Mouse (Mus musculus) hindbrain, postnatal 0 days (tissue): ENCODE data around the gene Fam107b. TPM values are rescaled to one million over a fixed set of nuclear protein-coding genes. Genes with fewer than 3 reads are reported as not detected.

Experiments
- ATAC-seq: fragments of 200-750 bp; cut with Nextera tagmentation; 2 replicates; pipeline ENCODE4 v1.8.0; 2017; ENCODE audit warnings: mild to moderate bottlenecking, moderate TSS enrichment, moderate library complexity
- DNase-seq: peaks from one replicate; pipeline ENCODE4 v3.0.0-alpha.2; 2015; ENCODE audit warnings: low spot score
- H3K27ac ChIP-seq: fragments of 300-500 bp; sonication (generic); 2 replicates; pipeline ENCODE4 v1.5.1; 2014; ENCODE audit warnings: mild to moderate bottlenecking
- H3K27me3 ChIP-seq: fragments of 300-500 bp; sonication (generic); 2 replicates; pipeline ENCODE4 v1.6.1; 2014; ENCODE audit warnings: low read length, mixed read lengths; ENCODE audit not compliant: insufficient read depth
- H3K36me3 ChIP-seq: fragments of 300-500 bp; sonication (generic); 2 replicates; pipeline ENCODE4 v1.6.1; 2014; ENCODE audit warnings: low read length, mixed read lengths; ENCODE audit not compliant: insufficient read depth
- H3K4me1 ChIP-seq: fragments of 300-500 bp; sonication (generic); 2 replicates; pipeline ENCODE4 v1.6.1; 2014; ENCODE audit warnings: antibody characterized with exemption, low read length, mixed read lengths; ENCODE audit not compliant: insufficient read depth
- H3K4me2 ChIP-seq: fragments of 300-500 bp; sonication (generic); 2 replicates; pipeline ENCODE4 v1.6.1; 2014; ENCODE audit warnings: low read depth, mild to moderate bottlenecking, low read length, moderate library complexity, mixed read lengths
- H3K4me3 ChIP-seq: fragments of 300-500 bp; sonication (generic); 2 replicates; pipeline ENCODE4 v1.5.1; 2014; ENCODE audit warnings: low read length
- H3K9ac ChIP-seq: fragments of 300-500 bp; sonication (generic); replicated peaks from 2 replicates; pipeline ENCODE4 v1.6.1; 2014; ENCODE audit warnings: mild to moderate bottlenecking, low read length, moderate library complexity, mixed read lengths
- H3K9me3 ChIP-seq: fragments of 300-500 bp; sonication (generic); 2 replicates; pipeline ENCODE4 v1.6.1; 2016; ENCODE audit warnings: low read length, mixed read lengths
- CTCF ChIP-seq: IDR thresholded peaks from 2 replicates; pipeline ENCODE4 v1.5.1; 2016; ENCODE audit warnings: antibody characterized with exemption, control low read depth, low read depth
- WGBS: fragments of 180-500 bp; shearing (Covaris S2); extraction: QIAGEN DNeasy Blood & Tissue Kit; methylation state at CpG from one replicate; pipeline ENCODE4 v1.1.7; 2014; 5-methylcytosine and 5-hydroxymethylcytosine counted together
- polyA plus RNA-seq: library from polyadenylated mRNA; unstranded; fragments of >200 nt; fragmentation: Nextera tagmentation; extraction: Ambion mirVana; gene quantifications from 2 replicates; pipeline ENCODE4 v1.2.1, GENCODE M21; 2015
- total RNA-seq: library from RNA; depleted of rRNA; stranded (reverse); fragments of >200 nt; gene quantifications from 2 replicates; pipeline ENCODE4 v1.2.3, GENCODE M21; 2014

Gene Fam107b
- total and polyA plus RNA-seq, 2 experiments from 2014 or later, result 23.6 to 41.3 TPM

DNA sequence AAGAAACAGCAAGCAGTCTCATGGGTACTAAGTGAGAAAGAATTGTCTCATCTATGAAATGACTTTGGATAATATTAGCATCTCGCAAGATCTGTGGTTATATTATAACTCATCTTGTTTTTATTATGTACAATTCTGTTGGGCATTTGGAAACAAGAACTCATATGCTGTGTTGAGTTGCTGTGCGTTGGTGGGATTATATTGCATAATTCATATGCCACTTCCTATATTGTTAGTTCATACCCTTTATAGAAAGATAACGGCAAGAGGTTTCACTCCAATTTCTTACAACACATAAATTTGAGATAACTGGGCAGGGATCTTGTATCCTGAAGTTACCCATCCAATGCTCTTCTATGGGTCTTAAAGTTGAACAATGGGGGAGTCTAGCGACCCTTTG, 75.5 kb downstream of the Fam107b start:
- H3K4me2 ChIP-seq, result no peak overlapping the region
- no peak for TF ChIP-seq CTCF
- no peak overlapping the region for H3K4me3 ChIP-seq
- no peak for ATAC-seq
- no peak overlapping the region for H3K9ac ChIP-seq
- H3K9me3 ChIP-seq, result no peaks in the 10 kb centered on the region
- WGBS, result 83% methylated on average over 4 of the region's 4 CpGs
- H3K4me1 ChIP-seq, result no peaks in the 10 kb centered on the region
- no peaks in the 10 kb centered on the region for H3K27me3 ChIP-seq
- H3K36me3 ChIP-seq, result no peaks in the 10 kb centered on the region
- no peak overlapping the region for H3K27ac ChIP-seq
- no peak for DNase-seq

DNA sequence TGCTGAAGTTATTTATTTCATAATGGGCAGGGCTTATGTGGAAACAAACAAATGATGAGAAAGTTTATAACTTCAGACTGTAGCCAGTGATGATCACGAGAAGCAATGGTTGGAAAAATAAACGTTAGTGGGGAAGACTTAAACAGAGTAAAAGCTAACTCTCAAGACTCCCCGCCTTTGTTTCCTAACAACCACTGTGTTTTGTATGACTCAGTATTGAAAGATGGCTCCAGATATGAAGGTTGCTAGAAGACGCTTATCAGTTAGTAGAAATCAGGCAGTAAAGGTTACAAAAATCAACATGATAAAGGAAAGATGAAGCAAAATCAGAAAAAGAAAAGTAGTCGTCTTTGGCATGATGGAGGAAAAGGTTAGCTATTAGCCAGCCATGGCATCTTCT, 78.9 kb downstream of the Fam107b start:
- ATAC-seq (no peak), DNase-seq (no peak)
- no peak overlapping the region for H3K4me3 ChIP-seq
- no peaks in the 10 kb centered on the region for H3K9me3 ChIP-seq
- no peaks in the 10 kb centered on the region for H3K36me3 ChIP-seq
- no peak for TF ChIP-seq CTCF
- no peak overlapping the region for H3K27ac ChIP-seq
- no peak overlapping the region for H3K9ac ChIP-seq
- H3K4me2 ChIP-seq, result no peak overlapping the region
- H3K4me1 ChIP-seq, result no peaks in the 10 kb centered on the region
- 83% methylated on average over 5 of the region's 5 CpGs for WGBS
- no peaks in the 10 kb centered on the region for H3K27me3 ChIP-seq

DNA sequence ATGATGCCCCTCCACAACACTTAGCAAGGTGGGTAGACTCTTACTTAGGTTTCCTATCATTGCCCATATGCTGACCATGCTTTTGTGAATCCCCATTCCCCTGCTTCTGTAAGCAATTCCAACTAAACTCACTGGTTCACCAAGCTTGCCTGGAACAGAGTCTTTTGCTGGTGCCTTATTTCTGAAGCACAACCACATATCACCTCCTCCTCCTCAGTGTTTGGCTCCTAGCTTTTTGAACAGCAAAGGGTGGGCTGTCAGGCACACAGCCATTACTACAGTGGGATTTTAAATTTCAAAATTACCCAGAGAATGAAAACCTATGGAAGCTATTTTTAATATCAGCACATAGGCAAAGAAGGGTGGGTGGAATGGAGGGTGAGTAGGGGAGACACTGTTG, 84.3 kb downstream of the Fam107b start:
- no peaks in the 10 kb centered on the region for H3K9me3 ChIP-seq
- H3K4me2 ChIP-seq, result no peak overlapping the region
- no peaks in the 10 kb centered on the region for H3K4me1 ChIP-seq
- no peak for TF ChIP-seq CTCF
- no peaks in the 10 kb centered on the region for H3K27me3 ChIP-seq
- no peak overlapping the region for H3K4me3 ChIP-seq
- no peaks in the 10 kb centered on the region for H3K36me3 ChIP-seq
- no peak overlapping the region for H3K9ac ChIP-seq
- H3K27ac ChIP-seq, result no peak overlapping the region
- DNase-seq (no peak), ATAC-seq (no peak)

DNA sequence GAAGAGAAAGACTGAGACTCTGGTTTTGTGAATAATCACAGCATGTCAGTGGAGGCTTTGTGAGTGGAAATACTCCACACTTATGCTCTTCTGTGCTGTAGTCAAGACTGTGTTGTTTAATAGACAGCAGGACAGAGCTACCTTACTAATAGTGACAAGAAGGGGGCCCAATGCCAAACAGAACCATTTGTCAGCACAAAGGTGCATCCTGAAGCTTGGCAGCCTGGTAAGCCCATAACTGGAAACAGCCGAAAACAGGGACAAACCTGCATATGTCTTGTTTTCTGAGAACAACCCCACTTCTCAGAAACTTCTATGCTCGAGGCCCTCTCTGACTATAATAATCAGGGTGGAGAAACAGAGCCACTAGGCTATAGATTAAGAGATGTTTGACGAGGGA, 85.8 kb downstream of the Fam107b start:
- no peak for TF ChIP-seq CTCF
- DNase-seq, result no peak
- Histone ChIP-seq H3K4me2 (no peak overlapping the region), H3K27ac (no peak overlapping the region), H3K4me1 (no peaks in the 10 kb centered on the region), H3K9ac (no peak overlapping the region), H3K4me3 (no peak overlapping the region), H3K36me3 (no peaks in the 10 kb centered on the region), H3K9me3 (no peaks in the 10 kb centered on the region), H3K27me3 (no peaks in the 10 kb centered on the region)
- no peak for ATAC-seq
- WGBS, result 78% methylated on average over 3 of the region's 3 CpGs

DNA sequence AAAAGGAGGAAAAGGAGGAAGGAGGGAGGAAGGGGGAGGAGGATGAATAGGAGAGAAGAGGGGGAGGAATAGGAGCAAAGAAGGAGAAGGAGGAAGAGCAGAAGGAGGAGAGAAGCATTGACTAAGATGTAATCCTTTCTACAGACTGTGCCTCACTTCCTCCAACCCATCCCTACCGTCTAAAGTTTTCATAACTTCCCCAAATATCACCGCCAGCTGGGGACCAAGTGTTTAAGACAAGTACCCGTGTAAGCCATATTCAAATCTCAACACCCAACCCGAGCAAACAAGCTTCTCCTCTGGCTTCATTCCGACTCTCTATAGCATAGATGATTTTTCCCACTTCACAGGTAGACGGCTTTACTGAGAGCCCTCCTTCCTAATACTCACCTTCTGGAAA, 86.5 kb downstream of the Fam107b start:
- no peaks in the 10 kb centered on the region for H3K9me3 ChIP-seq
- no peak for ATAC-seq
- H3K27ac ChIP-seq, result no peak overlapping the region
- no peak overlapping the region for H3K4me2 ChIP-seq
- no peaks in the 10 kb centered on the region for H3K27me3 ChIP-seq
- no peak for DNase-seq
- no peak overlapping the region for H3K9ac ChIP-seq
- no peaks in the 10 kb centered on the region for H3K4me1 ChIP-seq
- H3K36me3 ChIP-seq, result no peaks in the 10 kb centered on the region
- WGBS, result 90% methylated on average over 6 of the region's 6 CpGs
- H3K4me3 ChIP-seq, result no peak overlapping the region
- no peak for TF ChIP-seq CTCF

DNA sequence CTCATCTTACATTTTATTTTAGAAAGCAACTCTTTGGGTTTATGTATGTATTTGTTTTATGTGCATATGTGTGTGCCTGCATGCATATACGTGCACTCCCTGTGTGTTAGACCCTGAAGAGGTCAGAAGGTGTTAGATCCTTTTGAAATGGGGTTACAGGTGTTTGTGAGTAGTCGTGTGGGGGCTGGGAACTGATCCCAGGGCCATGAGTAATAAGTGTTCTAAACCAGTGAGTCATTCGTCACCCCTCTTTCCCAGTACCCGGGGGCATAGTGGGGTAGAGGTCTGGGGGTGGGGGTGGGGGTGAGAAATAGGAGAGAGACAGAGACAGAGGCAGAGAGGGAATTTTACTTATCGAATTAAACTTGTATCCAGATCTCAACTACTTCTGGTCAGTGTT, 87.1 kb downstream of the Fam107b start:
- H3K27me3 ChIP-seq, result no peaks in the 10 kb centered on the region
- H3K27ac ChIP-seq, result no peak overlapping the region
- H3K4me1 ChIP-seq, result no peaks in the 10 kb centered on the region
- no peak overlapping the region for H3K4me2 ChIP-seq
- WGBS, result 90% methylated on average over 5 of the region's 5 CpGs
- ATAC-seq (no peak), DNase-seq (no peak)
- no peaks in the 10 kb centered on the region for H3K36me3 ChIP-seq
- H3K9me3 ChIP-seq, result no peaks in the 10 kb centered on the region
- no peak overlapping the region for H3K4me3 ChIP-seq
- TF ChIP-seq CTCF, result no peak
- H3K9ac ChIP-seq, result no peak overlapping the region

DNA sequence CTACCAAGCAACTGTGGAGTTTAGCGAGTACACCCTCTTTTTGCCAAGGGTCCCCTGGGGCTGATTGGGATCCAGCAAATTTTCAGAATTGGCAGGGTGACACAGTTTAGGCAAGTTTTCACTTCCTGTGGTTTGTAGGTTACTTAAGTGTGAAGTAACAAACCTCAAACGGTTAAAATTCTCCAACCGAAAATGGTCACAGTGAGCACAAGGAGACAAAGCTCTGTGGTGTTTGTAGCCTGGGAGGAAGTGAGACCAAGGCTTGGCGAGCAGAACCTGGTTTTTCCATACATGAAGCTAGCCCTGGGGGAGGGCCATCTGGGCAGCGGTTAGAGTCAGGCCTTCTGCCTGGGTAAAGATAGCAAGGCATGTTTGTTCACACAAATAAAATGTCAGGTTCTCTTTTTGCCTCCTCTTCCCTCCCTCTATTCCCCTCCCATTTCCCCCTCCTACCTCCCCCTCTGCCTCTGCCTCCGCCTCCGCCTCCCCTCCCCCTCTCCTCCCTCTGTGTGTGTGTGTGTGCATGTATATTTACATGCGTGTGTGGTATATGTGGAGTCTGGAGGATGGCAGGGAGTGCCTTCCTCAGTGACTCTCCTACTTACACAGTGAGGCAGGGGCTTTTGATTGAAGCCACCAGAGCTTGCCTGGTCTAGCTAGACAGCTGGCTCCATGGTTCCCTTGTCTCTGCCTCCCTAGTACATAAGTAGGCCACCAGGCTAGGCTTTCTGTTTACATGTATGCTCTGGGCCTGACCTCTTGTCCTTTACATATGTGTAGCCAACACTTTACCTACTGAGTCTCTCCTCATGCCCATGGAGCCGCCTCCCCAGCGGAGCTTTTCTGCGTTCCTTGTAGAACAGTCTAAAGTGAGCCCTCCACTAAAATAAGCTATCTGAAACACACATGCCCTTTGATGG, 87.8 kb downstream of the Fam107b start:
- H3K9ac ChIP-seq, result no peak overlapping the region
- no peak overlapping the region for H3K27ac ChIP-seq
- DNase-seq, result no peak
- no peak for TF ChIP-seq CTCF
- WGBS, result 72% methylated on average over 11 of the region's 11 CpGs
- H3K4me1 ChIP-seq, result no peaks in the 10 kb centered on the region
- no peak overlapping the region for H3K4me3 ChIP-seq
- H3K9me3 ChIP-seq, result no peaks in the 10 kb centered on the region
- H3K4me2 ChIP-seq, result no peak overlapping the region
- no peaks in the 10 kb centered on the region for H3K36me3 ChIP-seq
- no peak for ATAC-seq
- H3K27me3 ChIP-seq, result no peaks in the 10 kb centered on the region
